Mouse (Mus musculus): ENCODE results near the gene Dgkh. TPM values are rescaled to one million over a fixed set of nuclear protein-coding genes. Genes with fewer than 3 reads are reported as not detected.

The Dgkh gene
- polyA plus RNA-seq, 1 experiment from 2014 or later, result 4.1 TPM

GRCm38 (mm10) chr14:78654939-78655556, 77.5 kb downstream of the Dgkh start:
- no peaks in the 10 kb centered on the region for H3K36me3 ChIP-seq (ENCODE audit: control insufficient read depth, insufficient read depth, low read length)
- no peaks in the 10 kb centered on the region for H3K4me1 ChIP-seq (ENCODE audit: control insufficient read depth, insufficient read depth, low read length)
- H3K9me3 ChIP-seq (ENCODE audit: control insufficient read depth, low read length), result no peaks in the 10 kb centered on the region
- no peaks in the 10 kb centered on the region for H3K27me3 ChIP-seq (ENCODE audit: control insufficient read depth, insufficient read depth, low read length)
- no peak overlapping the region for H3K4me3 ChIP-seq (ENCODE audit: low read depth, low read length)
- H3K27ac ChIP-seq (ENCODE audit: low read depth, low read length), result no peak overlapping the region
- ATAC-seq (ENCODE audit: low read depth), result no peak
- 90% methylated on average over 7 of the region's 7 CpGs for WGBS
- no peak overlapping the region for H3K9ac ChIP-seq (replicated peaks; ENCODE audit: low read depth, low read length)
- no peak overlapping the region for H3K4me2 ChIP-seq (ENCODE audit: low read depth, low read length)

- H3K4me1 ChIP-seq (ENCODE audit: control insufficient read depth, insufficient read depth, low read length), result no peaks in the 10 kb centered on the region
- H3K36me3 ChIP-seq (ENCODE audit: control insufficient read depth, insufficient read depth, low read length), result no peaks in the 10 kb centered on the region
- no peaks in the 10 kb centered on the region for H3K27me3 ChIP-seq (ENCODE audit: control insufficient read depth, insufficient read depth, low read length)
Measured at GRCm38 (mm10) chr14:78654196-78654595, 78.4 kb downstream of the Dgkh start.

GRCm38 (mm10) chr14:78653333-78653732, 79.2 kb downstream of the Dgkh start:
- Histone ChIP-seq H3K4me2 (ENCODE audit: low read depth, low read length) (no peak overlapping the region), H3K27ac (ENCODE audit: low read depth, low read length) (no peak overlapping the region), H3K36me3 (ENCODE audit: control insufficient read depth, insufficient read depth, low read length) (no peaks in the 10 kb centered on the region), H3K9ac (replicated peaks; ENCODE audit: low read depth, low read length) (no peak overlapping the region), H3K9me3 (ENCODE audit: control insufficient read depth, low read length) (no peaks in the 10 kb centered on the region), H3K4me1 (ENCODE audit: control insufficient read depth, insufficient read depth, low read length) (no peaks in the 10 kb centered on the region), H3K4me3 (ENCODE audit: low read depth, low read length) (no peak overlapping the region), H3K27me3 (ENCODE audit: control insufficient read depth, insufficient read depth, low read length) (no peaks in the 10 kb centered on the region)
- ATAC-seq (ENCODE audit: low read depth), result no peak
- whole genome bisulfite sequencing, result 98% methylated on average over 5 of the region's 5 CpGs

More at GRCm38 (mm10) chr14:78654196-78654595, 78.4 kb downstream of the Dgkh start:
- no peak overlapping the region for H3K4me3 ChIP-seq (ENCODE audit: low read depth, low read length)
- no peaks in the 10 kb centered on the region for H3K9me3 ChIP-seq (ENCODE audit: control insufficient read depth, low read length)
- 82% methylated on average over 10 of the region's 10 CpGs for WGBS
- no peak overlapping the region for H3K4me2 ChIP-seq (ENCODE audit: low read depth, low read length)
- H3K9ac ChIP-seq (replicated peaks; ENCODE audit: low read depth, low read length), result no peak overlapping the region
- no peak for ATAC-seq (ENCODE audit: low read depth)
- no peak overlapping the region for H3K27ac ChIP-seq (ENCODE audit: low read depth, low read length)

- H3K9me3 ChIP-seq (ENCODE audit: control insufficient read depth, low read length), result no peaks in the 10 kb centered on the region
- WGBS, result 75% methylated on average over 7 of the region's 7 CpGs
- H3K4me1 ChIP-seq (ENCODE audit: control insufficient read depth, insufficient read depth, low read length), result no peaks in the 10 kb centered on the region
- H3K27ac ChIP-seq (ENCODE audit: low read depth, low read length), result no peak overlapping the region
- H3K27me3 ChIP-seq (ENCODE audit: control insufficient read depth, insufficient read depth, low read length), result no peaks in the 10 kb centered on the region
- H3K36me3 ChIP-seq (ENCODE audit: control insufficient read depth, insufficient read depth, low read length), result no peaks in the 10 kb centered on the region
- no peak overlapping the region for H3K9ac ChIP-seq (replicated peaks; ENCODE audit: low read depth, low read length)
- no peak overlapping the region for H3K4me3 ChIP-seq (ENCODE audit: low read depth, low read length)
- no peak overlapping the region for H3K4me2 ChIP-seq (ENCODE audit: low read depth, low read length)
- ATAC-seq (ENCODE audit: low read depth), result no peak
Measured at GRCm38 (mm10) chr14:78651696-78652095, 80.9 kb downstream of the Dgkh start.

GRCm38 (mm10) chr14:78650379-78651095, 82.0 kb downstream of the Dgkh start:
- H3K4me2 ChIP-seq (ENCODE audit: low read depth, low read length), result no peak overlapping the region
- no peak overlapping the region for H3K9ac ChIP-seq (replicated peaks; ENCODE audit: low read depth, low read length)
- 80% methylated on average over 9 of the region's 9 CpGs for WGBS
- H3K9me3 ChIP-seq (ENCODE audit: control insufficient read depth, low read length), result no peaks in the 10 kb centered on the region
- no peaks in the 10 kb centered on the region for H3K36me3 ChIP-seq (ENCODE audit: control insufficient read depth, insufficient read depth, low read length)
- H3K27ac ChIP-seq (ENCODE audit: low read depth, low read length), result no peak overlapping the region; the same call in 1 of the 2 replicates
- H3K27me3 ChIP-seq (ENCODE audit: control insufficient read depth, insufficient read depth, low read length), result no peaks in the 10 kb centered on the region
- ATAC-seq (ENCODE audit: low read depth), result no peak
- H3K4me1 ChIP-seq (ENCODE audit: control insufficient read depth, insufficient read depth, low read length), result no peaks in the 10 kb centered on the region
- no peak overlapping the region for H3K4me3 ChIP-seq (ENCODE audit: low read depth, low read length)

GRCm38 (mm10) chr14:78649525-78650274, 82.9 kb downstream of the Dgkh start:
- no peak overlapping the region for H3K9ac ChIP-seq (replicated peaks; ENCODE audit: low read depth, low read length)
- H3K36me3 ChIP-seq (ENCODE audit: control insufficient read depth, insufficient read depth, low read length), result no peaks in the 10 kb centered on the region
- H3K27me3 ChIP-seq (ENCODE audit: control insufficient read depth, insufficient read depth, low read length), result no peaks in the 10 kb centered on the region
- no peaks in the 10 kb centered on the region for H3K4me1 ChIP-seq (ENCODE audit: control insufficient read depth, insufficient read depth, low read length)
- no peaks in the 10 kb centered on the region for H3K9me3 ChIP-seq (ENCODE audit: control insufficient read depth, low read length)
- WGBS, result 85% methylated on average over 21 of the region's 21 CpGs
- no peak overlapping the region for H3K4me2 ChIP-seq (ENCODE audit: low read depth, low read length)
- ATAC-seq (ENCODE audit: low read depth), result no peak
- H3K27ac ChIP-seq (ENCODE audit: low read depth, low read length), result peak overlapping the region; percentile 24; the same call in 1 of the 2 replicates
- no peak overlapping the region for H3K4me3 ChIP-seq (ENCODE audit: low read depth, low read length)

GRCm38 (mm10) chr14:78645622-78646021, 87.0 kb downstream of the Dgkh start:
- no peak overlapping the region for H3K4me2 ChIP-seq (ENCODE audit: low read depth, low read length)
- no peaks in the 10 kb centered on the region for H3K4me1 ChIP-seq (ENCODE audit: control insufficient read depth, insufficient read depth, low read length)
- no peak overlapping the region for H3K27ac ChIP-seq (ENCODE audit: low read depth, low read length)
- 85% methylated on average over 3 of the region's 3 CpGs for WGBS
- no peaks in the 10 kb centered on the region for H3K9me3 ChIP-seq (ENCODE audit: control insufficient read depth, low read length)
- no peaks in the 10 kb centered on the region for H3K36me3 ChIP-seq (ENCODE audit: control insufficient read depth, insufficient read depth, low read length)
- no peak overlapping the region for H3K4me3 ChIP-seq (ENCODE audit: low read depth, low read length)
- H3K9ac ChIP-seq (replicated peaks; ENCODE audit: low read depth, low read length), result no peak overlapping the region
- no peak for ATAC-seq (ENCODE audit: low read depth)
- H3K27me3 ChIP-seq (ENCODE audit: control insufficient read depth, insufficient read depth, low read length), result no peaks in the 10 kb centered on the region

- Histone ChIP-seq H3K4me3 (ENCODE audit: low read depth, low read length) (no peak overlapping the region), H3K36me3 (ENCODE audit: control insufficient read depth, insufficient read depth, low read length) (no peaks in the 10 kb centered on the region), H3K9ac (replicated peaks; ENCODE audit: low read depth, low read length) (no peak overlapping the region), H3K9me3 (ENCODE audit: control insufficient read depth, low read length) (no peaks in the 10 kb centered on the region), H3K4me1 (ENCODE audit: control insufficient read depth, insufficient read depth, low read length) (no peaks in the 10 kb centered on the region), H3K27ac (ENCODE audit: low read depth, low read length) (no peak overlapping the region), H3K27me3 (ENCODE audit: control insufficient read depth, insufficient read depth, low read length) (no peaks in the 10 kb centered on the region), H3K4me2 (ENCODE audit: low read depth, low read length) (no peak overlapping the region)
- ATAC-seq (ENCODE audit: low read depth), result no peak
- 87% methylated on average over 7 of the region's 7 CpGs for WGBS
Measured at GRCm38 (mm10) chr14:78641314-78641713, 91.3 kb downstream of the Dgkh start.

GRCm38 (mm10) chr14:78639691-78640090, 92.9 kb downstream of the Dgkh start:
- 85% methylated on average over 5 of the region's 5 CpGs for WGBS
- Histone ChIP-seq H3K9me3 (ENCODE audit: control insufficient read depth, low read length) (no peaks in the 10 kb centered on the region), H3K4me2 (ENCODE audit: low read depth, low read length) (no peak overlapping the region), H3K36me3 (ENCODE audit: control insufficient read depth, insufficient read depth, low read length) (no peaks in the 10 kb centered on the region), H3K27me3 (ENCODE audit: control insufficient read depth, insufficient read depth, low read length) (no peaks in the 10 kb centered on the region), H3K4me1 (ENCODE audit: control insufficient read depth, insufficient read depth, low read length) (no peaks in the 10 kb centered on the region), H3K27ac (ENCODE audit: low read depth, low read length) (no peak overlapping the region), H3K9ac (replicated peaks; ENCODE audit: low read depth, low read length) (no peak overlapping the region), H3K4me3 (ENCODE audit: low read depth, low read length) (no peak overlapping the region)
- no peak for ATAC-seq (ENCODE audit: low read depth)

All from neural tube, embryonic 14.5 days (tissue).